Mouse (Mus musculus) kidney, embryonic 14.5 days (tissue): ENCODE results near the gene Ptbp1. TPM values are rescaled to one million over a fixed set of nuclear protein-coding genes. Genes with fewer than 3 reads are reported as not detected.

Experiments
- ATAC-seq: fragments of 200-750 bp; cut with Nextera tagmentation; 2 replicates; pipeline ENCODE4 v1.8.0; 2017; ENCODE audit warnings: moderate number of reproducible peaks, mild to moderate bottlenecking, moderate TSS enrichment, moderate library complexity; ENCODE audit not compliant: low FRiP score, low TSS enrichment
- H3K27ac ChIP-seq: fragments of 300-500 bp; sonication (generic); 2 replicates; pipeline ENCODE4 v1.5.1; 2014; ENCODE audit warnings: low read depth, mild to moderate bottlenecking, low read length, moderate library complexity, mixed read lengths
- H3K27me3 ChIP-seq: fragments of 300-500 bp; sonication (generic); 2 replicates; pipeline ENCODE4 v1.6.1; 2014; ENCODE audit warnings: mild to moderate bottlenecking, low read length; ENCODE audit not compliant: control insufficient read depth, insufficient read depth
- H3K36me3 ChIP-seq: fragments of 300-500 bp; sonication (generic); 2 replicates; pipeline ENCODE4 v1.6.1; 2014; ENCODE audit warnings: low read length, mixed read lengths; ENCODE audit not compliant: control insufficient read depth, insufficient read depth
- H3K4me1 ChIP-seq: fragments of 300-500 bp; sonication (generic); 2 replicates; pipeline ENCODE4 v1.6.1; 2014; ENCODE audit warnings: low read length, mixed read lengths; ENCODE audit not compliant: control insufficient read depth, insufficient read depth
- H3K4me2 ChIP-seq: fragments of 300-500 bp; sonication (generic); replicated peaks from 2 replicates; pipeline ENCODE4 v1.6.1; 2014; ENCODE audit warnings: low read depth, mild to moderate bottlenecking, low read length
- H3K4me3 ChIP-seq: fragments of 300-500 bp; sonication (generic); 2 replicates; pipeline ENCODE4 v1.5.1; 2014; ENCODE audit warnings: mild to moderate bottlenecking, low read length
- H3K9ac ChIP-seq: fragments of 300-500 bp; sonication (generic); 2 replicates; pipeline ENCODE4 v1.6.1; 2014; ENCODE audit warnings: low read depth, mild to moderate bottlenecking, low read length, moderate library complexity
- H3K9me3 ChIP-seq: fragments of 300-500 bp; sonication (generic); 2 replicates; pipeline ENCODE4 v1.6.1; 2016; ENCODE audit warnings: low read length; ENCODE audit not compliant: control insufficient read depth
- WGBS: fragments of 180-500 bp; shearing (Covaris S2); extraction: QIAGEN DNeasy Blood & Tissue Kit; methylation state at CpG from one replicate; pipeline ENCODE4 v1.1.7; 2014; 5-methylcytosine and 5-hydroxymethylcytosine counted together
- polyA plus RNA-seq: library from polyadenylated mRNA; unstranded; fragments of >200 nt; fragmentation: Nextera tagmentation; extraction: Ambion mirVana; gene quantifications from 2 replicates; pipeline ENCODE4 v1.2.1, GENCODE M21; 2014

Gene Ptbp1
- polyA plus RNA-seq, 1 experiment from 2014 or later = 333 TPM

DNA sequence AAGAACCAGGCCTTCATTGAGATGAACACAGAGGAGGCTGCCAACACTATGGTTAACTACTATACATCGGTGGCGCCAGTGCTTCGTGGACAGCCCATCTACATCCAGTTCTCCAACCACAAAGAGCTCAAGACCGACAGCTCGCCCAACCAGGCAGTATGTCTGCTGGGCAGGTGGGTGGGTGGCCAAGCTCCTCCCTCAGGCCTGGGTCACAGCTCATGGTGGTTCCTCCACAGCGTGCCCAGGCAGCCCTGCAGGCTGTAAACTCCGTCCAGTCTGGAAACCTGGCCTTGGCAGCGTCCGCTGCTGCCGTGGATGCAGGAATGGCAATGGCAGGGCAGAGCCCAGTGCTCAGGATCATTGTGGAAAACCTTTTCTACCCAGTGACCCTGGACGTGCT is 4.9 kb downstream of the Ptbp1 start:
- no peaks in the 10 kb centered on the region for H3K27me3 ChIP-seq
- H3K9me3 ChIP-seq = no peaks in the 10 kb centered on the region
- WGBS = 81% methylated on average over 11 of the region's 11 CpGs
- peaks cover 76% of the 10 kb centered on the region for H3K36me3 ChIP-seq
- no peak overlapping the region for H3K27ac ChIP-seq
- no peak overlapping the region for H3K9ac ChIP-seq
- no peak overlapping the region for H3K4me2 ChIP-seq
- no peak overlapping the region for H3K4me3 ChIP-seq
- peaks cover 40% of the 10 kb centered on the region for H3K4me1 ChIP-seq
- no peak for ATAC-seq

GRCm38 (mm10) chr10:79860079-79860911 is 6.1 kb downstream of the Ptbp1 start:
- H3K4me3 ChIP-seq = no peak overlapping the region
- 89% methylated on average over 26 of the region's 26 CpGs for WGBS
- no peak for ATAC-seq

DNA sequence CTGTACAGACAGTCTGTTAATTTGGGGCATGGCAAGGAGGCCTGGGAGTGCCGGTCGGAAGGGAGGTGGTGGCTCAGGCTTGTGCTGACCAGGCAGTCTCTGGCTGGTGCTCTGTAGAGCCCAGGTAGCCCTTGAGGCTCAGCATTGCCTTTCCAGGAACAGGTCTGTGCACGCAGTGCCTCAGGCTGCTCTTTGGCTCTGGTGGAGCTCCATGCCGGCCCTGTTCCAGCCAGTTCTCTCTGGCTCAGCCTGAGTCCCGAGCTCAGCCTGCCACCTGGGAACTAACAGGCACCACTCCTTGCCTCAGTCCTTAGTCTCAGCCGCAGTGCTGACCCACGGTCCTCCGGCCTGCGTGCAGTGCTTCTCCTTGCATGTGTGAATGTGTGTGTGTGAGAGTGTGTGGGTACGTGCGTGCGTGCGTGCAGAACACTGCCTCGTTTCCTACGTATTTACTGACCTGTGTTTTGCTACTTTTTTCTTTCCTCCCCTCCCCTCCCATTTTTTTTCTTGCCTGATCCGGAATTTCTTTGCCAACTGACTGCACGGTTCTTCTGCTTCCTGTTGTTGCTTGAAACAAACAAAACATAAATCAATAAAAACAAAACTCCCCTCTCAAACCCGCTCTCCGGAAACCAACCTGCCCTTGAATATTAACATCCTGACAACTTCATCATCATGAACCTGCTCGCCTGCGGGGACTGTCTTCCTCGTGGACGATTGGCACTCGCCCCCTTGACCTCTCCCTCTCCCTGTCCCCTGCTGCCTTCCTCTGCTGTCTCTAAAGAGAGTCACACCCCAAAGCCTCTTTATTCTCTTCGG is 7.2 kb downstream of the Ptbp1 start:
- Histone ChIP-seq H3K9me3 (no peaks in the 10 kb centered on the region), H3K36me3 (peaks cover 93% of the 10 kb centered on the region), H3K4me1 (peaks cover 38% of the 10 kb centered on the region), H3K27ac (peak overlapping the region; percentile 24; the same call in 1 of the 2 replicates), H3K4me3 (no peak overlapping the region), H3K27me3 (no peaks in the 10 kb centered on the region), H3K9ac (no peak overlapping the region), H3K4me2 (no peak overlapping the region)
- no peak for ATAC-seq
- 66% methylated on average over 25 of the region's 25 CpGs for WGBS

More at GRCm38 (mm10) chr10:79860079-79860911, 6.1 kb downstream of the Ptbp1 start:
- no peak overlapping the region; the same call in 1 of the 2 replicates for H3K9ac ChIP-seq
- peak overlapping the region; percentile 17; the same call in 1 of the 2 replicates for H3K27ac ChIP-seq
- no peaks in the 10 kb centered on the region for H3K9me3 ChIP-seq
- H3K36me3 ChIP-seq = peaks cover 86% of the 10 kb centered on the region
- H3K27me3 ChIP-seq = no peaks in the 10 kb centered on the region
- no peak overlapping the region for H3K4me2 ChIP-seq
- H3K4me1 ChIP-seq = peaks cover 40% of the 10 kb centered on the region

- Histone ChIP-seq H3K4me2 (no peak overlapping the region), H3K27me3 (no peaks in the 10 kb centered on the region), H3K27ac (no peak overlapping the region), H3K4me1 (peaks cover 30% of the 10 kb centered on the region), H3K36me3 (peaks cover 92% of the 10 kb centered on the region), H3K9ac (no peak overlapping the region), H3K4me3 (no peak overlapping the region), H3K9me3 (no peaks in the 10 kb centered on the region)
- no peak for ATAC-seq
- WGBS = 82% methylated on average over 23 of the region's 23 CpGs
These were observed 8.0 kb downstream of the Ptbp1 start for GRCm38 (mm10) chr10:79862049-79862788.

DNA sequence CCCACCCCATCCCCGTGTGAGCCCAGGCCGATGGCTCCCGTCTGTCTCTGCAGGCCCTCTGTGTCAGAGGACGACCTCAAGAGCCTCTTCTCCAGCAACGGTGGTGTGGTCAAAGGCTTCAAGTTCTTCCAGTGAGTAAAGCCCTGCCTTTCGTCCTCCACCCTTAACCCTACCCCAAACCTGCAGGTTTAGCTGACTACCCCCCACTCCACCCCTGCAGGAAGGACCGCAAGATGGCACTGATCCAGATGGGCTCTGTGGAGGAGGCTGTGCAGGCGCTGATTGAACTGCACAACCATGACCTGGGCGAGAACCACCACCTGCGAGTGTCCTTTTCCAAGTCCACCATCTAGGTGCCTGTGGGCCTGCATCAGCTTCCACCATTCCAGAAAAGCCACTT is 8.7 kb downstream of the Ptbp1 start:
- Histone ChIP-seq H3K4me1 (peaks cover 23% of the 10 kb centered on the region), H3K9ac (no peak overlapping the region), H3K9me3 (no peaks in the 10 kb centered on the region), H3K27me3 (no peaks in the 10 kb centered on the region), H3K4me3 (no peak overlapping the region), H3K27ac (no peak overlapping the region), H3K36me3 (peaks cover 90% of the 10 kb centered on the region), H3K4me2 (no peak overlapping the region)
- 60% methylated on average over 10 of the region's 10 CpGs for WGBS
- ATAC-seq = no peak

DNA sequence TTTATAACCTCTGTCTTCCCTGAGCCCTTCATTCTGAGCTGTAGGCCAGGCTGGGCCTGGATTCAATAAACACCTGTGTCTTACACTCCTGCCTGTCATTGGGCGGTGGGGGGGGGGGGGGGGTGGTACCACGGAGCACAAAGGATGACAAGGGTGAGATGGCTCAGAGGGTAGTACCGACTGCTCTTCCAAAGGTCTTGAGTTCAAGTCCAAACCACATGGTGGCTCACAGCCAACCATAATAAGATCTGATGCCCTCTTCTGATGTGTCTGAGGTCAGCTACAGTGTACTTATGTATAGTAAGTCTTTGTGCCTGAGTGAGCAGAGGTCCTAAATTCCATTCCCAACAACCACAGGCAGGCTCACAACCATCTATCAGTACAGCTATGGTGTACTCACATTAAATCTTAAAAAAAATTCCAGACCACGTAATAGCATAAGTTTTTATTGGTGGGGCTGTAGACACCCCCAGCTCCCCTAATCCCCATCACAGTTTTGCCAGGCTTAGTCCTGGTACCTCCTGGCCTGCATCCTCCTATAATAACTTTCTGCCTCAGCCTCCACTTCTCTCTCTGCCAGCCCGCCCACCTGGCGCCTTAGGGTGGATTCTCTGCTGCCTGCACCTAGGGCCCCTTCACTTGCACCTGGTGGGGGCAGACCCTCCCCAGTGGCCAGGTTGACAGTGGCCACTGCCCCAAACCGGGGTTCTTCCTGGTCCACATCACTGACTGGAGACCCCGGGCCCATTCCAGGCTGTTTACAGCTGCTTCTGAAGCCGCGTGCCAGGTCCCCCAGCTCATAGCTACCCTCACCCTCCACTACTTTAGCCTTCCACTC is 10.3 kb downstream of the Ptbp1 start:
- ATAC-seq = peak; percentile 13

GRCm38 (mm10) chr10:79865189-79865601 is 11.0 kb downstream of the Ptbp1 start:
- Histone ChIP-seq H3K9me3 (no peaks in the 10 kb centered on the region), H3K27ac (no peak overlapping the region), H3K9ac (no peak overlapping the region), H3K4me1 (peaks cover 11% of the 10 kb centered on the region; the same call in 1 of the 2 replicates), H3K27me3 (no peaks in the 10 kb centered on the region), H3K36me3 (peaks cover 70% of the 10 kb centered on the region), H3K4me2 (no peak overlapping the region), H3K4me3 (no peak overlapping the region)
- WGBS = 67% methylated on average over 12 of the region's 12 CpGs
- ATAC-seq = peak; percentile 29

More for the DNA sequence above, 10.3 kb downstream of the Ptbp1 start:
- no peak overlapping the region for H3K9ac ChIP-seq
- H3K27me3 ChIP-seq = no peaks in the 10 kb centered on the region
- 54% methylated on average over 10 of the region's 10 CpGs for WGBS
- no peak overlapping the region for H3K4me2 ChIP-seq
- H3K9me3 ChIP-seq = no peaks in the 10 kb centered on the region
- peaks cover 73% of the 10 kb centered on the region for H3K36me3 ChIP-seq
- peaks cover 15% of the 10 kb centered on the region; the same call in 1 of the 2 replicates for H3K4me1 ChIP-seq
- H3K27ac ChIP-seq = no peak overlapping the region
- no peak overlapping the region for H3K4me3 ChIP-seq

- ATAC-seq = 0 out of 2 replicates have a peak, but pooled peaks have one; percentile 4
- Histone ChIP-seq H3K4me2 (no peak overlapping the region), H3K4me1 (peaks cover 8% of the 10 kb centered on the region; the same call in 1 of the 2 replicates), H3K27me3 (no peaks in the 10 kb centered on the region), H3K9me3 (no peaks in the 10 kb centered on the region), H3K27ac (no peak overlapping the region), H3K36me3 (peaks cover 68% of the 10 kb centered on the region), H3K9ac (no peak overlapping the region), H3K4me3 (no peak overlapping the region)
- WGBS = 72% methylated on average over 19 of the region's 19 CpGs
These were observed 11.6 kb downstream of the Ptbp1 start for GRCm38 (mm10) chr10:79865801-79866295.
